Mouse (Mus musculus) intestine, embryonic 16.5 days (tissue): ENCODE data around the gene Crbn. TPM values are rescaled to one million over a fixed set of nuclear protein-coding genes. Genes with fewer than 3 reads are reported as not detected.

Experiments
- ATAC-seq: fragments of 200-750 bp; cut with Nextera tagmentation; 2 replicates; pipeline ENCODE4 v1.8.0; 2017; ENCODE audit warnings: moderate TSS enrichment, moderate library complexity
- H3K27ac ChIP-seq: fragments of 300-500 bp; sonication (generic); 2 replicates; pipeline ENCODE4 v1.5.1; 2014; ENCODE audit warnings: mild to moderate bottlenecking, low read length
- H3K27me3 ChIP-seq: fragments of 300-500 bp; sonication (generic); replicated peaks from 2 replicates; pipeline ENCODE4 v1.6.1; 2014; ENCODE audit warnings: low read length, control low read depth, mixed read lengths; ENCODE audit not compliant: control insufficient read depth, insufficient read depth
- H3K36me3 ChIP-seq: fragments of 300-500 bp; sonication (generic); 2 replicates; pipeline ENCODE4 v1.6.1; 2014; ENCODE audit warnings: low read length, control low read depth; ENCODE audit not compliant: control insufficient read depth, insufficient read depth
- H3K4me1 ChIP-seq: fragments of 300-500 bp; sonication (generic); 2 replicates; pipeline ENCODE4 v1.6.1; 2014; ENCODE audit warnings: low read length, control low read depth, mixed read lengths; ENCODE audit not compliant: control insufficient read depth, insufficient read depth
- H3K4me2 ChIP-seq: fragments of 300-500 bp; sonication (generic); 2 replicates; pipeline ENCODE4 v1.6.1; 2014; ENCODE audit warnings: low read depth, low read length, control low read depth
- H3K4me3 ChIP-seq: fragments of 300-500 bp; sonication (generic); 2 replicates; pipeline ENCODE4 v1.5.1; 2014; ENCODE audit warnings: mild to moderate bottlenecking, low read length
- H3K9ac ChIP-seq: fragments of 300-500 bp; sonication (generic); 2 replicates; pipeline ENCODE4 v1.6.1; 2014; ENCODE audit warnings: low read depth, low read length
- H3K9me3 ChIP-seq: fragments of 300-500 bp; sonication (generic); 2 replicates; pipeline ENCODE4 v1.6.1; 2016; ENCODE audit warnings: low read length, control low read depth; ENCODE audit not compliant: control insufficient read depth
- WGBS: fragments of 180-500 bp; shearing (Covaris S2); extraction: QIAGEN DNeasy Blood & Tissue Kit; methylation state at CpG from one replicate; pipeline ENCODE4 v1.1.7; 2014; 5-methylcytosine and 5-hydroxymethylcytosine counted together
- polyA plus RNA-seq: library from polyadenylated mRNA; unstranded; fragments of >200 nt; fragmentation: Nextera tagmentation; extraction: Ambion mirVana; gene quantifications from 2 replicates; pipeline ENCODE4 v1.2.1, GENCODE M21; 2015

Crbn gene
- 36.2 and 39.7 TPM in 2 replicates for polyA plus RNA-seq

GRCm38 (mm10) chr6:106799333-106800226 lies at the start of gene Crbn:
Gene Crbn, minus strand, starts transcription at chr6:106800077.
- WGBS, result 2% methylated on average over 53 of the region's 57 CpGs
- H3K27ac ChIP-seq, result no peak within 1 kb of the TSS

GRCm38 (mm10) chr6:106840181-106840580 lies 40.3 kb upstream of the Crbn start:
- Histone ChIP-seq H3K9me3 (no peaks in the 10 kb centered on the region), H3K9ac (no peak overlapping the region), H3K4me2 (no peak overlapping the region), H3K27me3 (no peaks in the 10 kb centered on the region), H3K27ac (no peak overlapping the region), H3K4me3 (no peak overlapping the region), H3K36me3 (no peaks in the 10 kb centered on the region), H3K4me1 (no peaks in the 10 kb centered on the region)
- WGBS, result 62% methylated on average over 1 of the region's 1 CpGs
- ATAC-seq, result no peak

More at GRCm38 (mm10) chr6:106799333-106800226, at the start of gene Crbn:
- peak; percentile 98 for ATAC-seq
- peaks cover 4% of the 10 kb centered on the region; the same call in 1 of the 2 replicates for H3K36me3 ChIP-seq
- H3K9me3 ChIP-seq, result no peaks in the 10 kb centered on the region
- no peaks in the 10 kb centered on the region for H3K27me3 ChIP-seq
- H3K4me3 ChIP-seq, result peak within 1 kb of the TSS; percentile 92
- H3K4me1 ChIP-seq, result peaks cover 8% of the 10 kb centered on the region
- peak within 1 kb of the TSS; percentile 82 for H3K4me2 ChIP-seq
- peak within 1 kb of the TSS; percentile 79 for H3K9ac ChIP-seq

GRCm38 (mm10) chr6:106838053-106838452 lies 38.2 kb upstream of the Crbn start:
- Histone ChIP-seq H3K27me3 (no peaks in the 10 kb centered on the region), H3K9me3 (no peaks in the 10 kb centered on the region), H3K4me1 (no peaks in the 10 kb centered on the region), H3K9ac (no peak overlapping the region), H3K36me3 (no peaks in the 10 kb centered on the region), H3K27ac (no peak overlapping the region), H3K4me3 (no peak overlapping the region), H3K4me2 (no peak overlapping the region)
- WGBS, result 80% methylated on average over 3 of the region's 3 CpGs
- no peak for ATAC-seq

DNA sequence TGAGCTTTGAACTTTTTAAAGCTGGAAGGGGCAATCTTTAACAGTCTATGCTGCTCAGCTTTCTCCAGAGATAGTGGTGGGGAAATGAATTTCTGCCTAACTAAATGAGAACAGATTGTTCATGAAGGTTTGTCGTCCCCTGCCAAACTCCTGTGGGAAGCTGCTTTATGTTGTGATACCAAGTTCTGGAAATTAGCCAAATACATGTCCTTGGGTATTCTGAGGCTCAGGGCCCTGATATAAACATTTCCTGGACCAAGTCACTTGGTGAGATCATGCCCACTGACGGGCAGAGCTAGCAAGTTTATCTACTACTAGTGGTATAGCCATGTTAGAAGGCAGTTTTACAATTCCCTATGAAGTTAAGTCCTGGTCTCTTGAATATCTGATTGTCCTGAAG lies 35.4 kb upstream of the Crbn start:
- Histone ChIP-seq H3K4me2 (no peak overlapping the region), H3K9ac (no peak overlapping the region), H3K4me1 (no peaks in the 10 kb centered on the region), H3K27ac (no peak overlapping the region), H3K36me3 (no peaks in the 10 kb centered on the region), H3K4me3 (no peak overlapping the region), H3K27me3 (no peaks in the 10 kb centered on the region), H3K9me3 (no peaks in the 10 kb centered on the region)
- ATAC-seq, result no peak
- WGBS, result 60% methylated on average over 2 of the region's 2 CpGs

- Histone ChIP-seq H3K9me3 (no peaks in the 10 kb centered on the region), H3K4me1 (no peaks in the 10 kb centered on the region), H3K9ac (no peak overlapping the region), H3K27me3 (no peaks in the 10 kb centered on the region), H3K36me3 (no peaks in the 10 kb centered on the region), H3K4me2 (no peak overlapping the region), H3K4me3 (no peak overlapping the region), H3K27ac (no peak overlapping the region)
- no peak for ATAC-seq
- WGBS, result 62% methylated on average over 1 of the region's 1 CpGs
Measured at GRCm38 (mm10) chr6:106822329-106822728, 22.5 kb upstream of the Crbn start.

DNA sequence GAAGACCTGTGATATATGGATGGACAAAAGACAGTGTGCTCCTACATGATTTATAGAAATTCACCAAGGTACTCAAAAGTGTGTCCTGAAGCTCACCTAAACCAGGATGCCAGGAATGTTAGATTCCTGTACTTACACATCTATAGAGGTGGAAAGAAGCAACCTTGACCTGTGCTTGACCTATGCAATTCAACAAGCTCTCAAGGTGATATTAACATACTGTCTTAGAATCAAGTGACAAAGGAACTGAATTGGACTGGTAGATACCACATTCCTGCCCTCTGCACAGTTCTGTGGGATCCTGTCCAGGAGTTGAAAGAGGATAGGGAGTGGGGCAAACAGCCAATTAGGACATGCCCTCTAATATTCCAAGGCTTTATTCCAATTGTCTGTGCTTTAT lies 20.7 kb upstream of the Crbn start:
- Histone ChIP-seq H3K9ac (no peak overlapping the region), H3K27ac (no peak overlapping the region), H3K27me3 (no peaks in the 10 kb centered on the region), H3K4me1 (no peaks in the 10 kb centered on the region), H3K4me2 (no peak overlapping the region), H3K9me3 (no peaks in the 10 kb centered on the region), H3K4me3 (no peak overlapping the region), H3K36me3 (no peaks in the 10 kb centered on the region)
- no peak for ATAC-seq

DNA sequence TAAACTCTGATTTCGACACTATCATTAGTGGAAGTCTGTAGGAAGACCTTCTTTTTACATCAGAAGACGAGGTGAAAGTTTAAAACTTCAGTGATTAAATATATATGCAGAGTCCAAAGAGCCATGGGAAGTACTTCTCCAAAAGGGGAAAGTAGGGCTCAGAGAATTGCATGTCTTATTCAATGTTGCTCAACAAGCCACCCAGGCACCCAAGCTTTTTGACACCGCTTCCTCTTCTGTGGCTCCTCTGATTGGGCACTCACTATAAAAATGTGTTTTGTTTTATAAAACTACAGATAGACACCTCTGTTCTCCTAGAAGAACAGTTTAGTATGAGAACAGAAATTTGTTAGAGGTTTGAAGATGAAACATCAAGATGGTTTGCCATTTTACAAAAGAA lies 20.0 kb upstream of the Crbn start:
- no peak overlapping the region for H3K9ac ChIP-seq
- H3K4me3 ChIP-seq, result no peak overlapping the region
- H3K4me1 ChIP-seq, result no peaks in the 10 kb centered on the region
- ATAC-seq, result no peak
- WGBS, result 76% methylated on average over 3 of the region's 3 CpGs
- H3K36me3 ChIP-seq, result no peaks in the 10 kb centered on the region
- no peak overlapping the region for H3K4me2 ChIP-seq
- H3K9me3 ChIP-seq, result no peaks in the 10 kb centered on the region
- H3K27ac ChIP-seq, result no peak overlapping the region
- H3K27me3 ChIP-seq, result no peaks in the 10 kb centered on the region

DNA sequence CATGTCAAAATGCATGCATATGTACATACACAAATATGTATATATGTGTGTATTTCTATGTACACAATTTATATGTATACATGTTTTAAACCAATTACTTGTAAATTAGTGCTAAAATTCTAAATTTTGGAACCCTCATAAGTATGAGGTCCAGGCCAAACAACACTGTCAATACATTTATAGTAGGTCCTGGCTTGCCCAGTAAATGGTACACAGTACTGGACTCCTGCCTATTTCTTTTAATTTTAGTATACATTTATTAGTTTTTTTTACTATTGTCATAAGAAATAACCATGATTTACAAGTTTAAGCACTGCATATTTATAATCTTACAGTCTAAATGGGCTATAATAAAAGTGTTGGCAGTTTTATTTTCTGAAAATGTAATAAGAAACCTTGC lies 19.4 kb upstream of the Crbn start:
- Histone ChIP-seq H3K4me1 (no peaks in the 10 kb centered on the region), H3K9me3 (no peaks in the 10 kb centered on the region), H3K27me3 (no peaks in the 10 kb centered on the region), H3K4me3 (no peak overlapping the region), H3K27ac (no peak overlapping the region), H3K9ac (no peak overlapping the region), H3K4me2 (no peak overlapping the region), H3K36me3 (no peaks in the 10 kb centered on the region)
- ATAC-seq, result no peak

DNA sequence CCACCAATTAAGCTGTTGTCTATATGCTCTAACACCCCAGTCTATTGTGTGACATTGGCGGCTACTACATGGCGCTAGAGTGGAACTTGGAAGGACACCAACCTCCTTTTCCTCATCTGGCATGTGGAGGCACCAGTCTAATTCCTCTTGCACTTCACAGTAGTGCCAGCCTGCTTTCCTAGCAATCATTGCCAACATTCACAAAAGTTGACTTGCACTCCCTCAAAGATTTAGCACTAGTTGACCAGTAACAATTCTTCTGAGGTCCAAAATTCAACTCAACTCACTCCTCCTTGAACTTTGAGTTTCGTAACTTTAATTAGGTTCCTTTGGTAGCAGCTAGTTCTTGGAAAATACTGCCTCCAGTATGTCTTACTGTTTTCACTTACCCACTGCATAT lies 10.8 kb upstream of the Crbn start:
- Histone ChIP-seq H3K9ac (no peak overlapping the region), H3K4me2 (no peak overlapping the region), H3K27me3 (no peaks in the 10 kb centered on the region), H3K4me1 (no peaks in the 10 kb centered on the region), H3K36me3 (no peaks in the 10 kb centered on the region), H3K27ac (no peak overlapping the region), H3K9me3 (no peaks in the 10 kb centered on the region), H3K4me3 (no peak overlapping the region)
- WGBS, result 88% methylated on average over 3 of the region's 3 CpGs
- no peak for ATAC-seq

DNA sequence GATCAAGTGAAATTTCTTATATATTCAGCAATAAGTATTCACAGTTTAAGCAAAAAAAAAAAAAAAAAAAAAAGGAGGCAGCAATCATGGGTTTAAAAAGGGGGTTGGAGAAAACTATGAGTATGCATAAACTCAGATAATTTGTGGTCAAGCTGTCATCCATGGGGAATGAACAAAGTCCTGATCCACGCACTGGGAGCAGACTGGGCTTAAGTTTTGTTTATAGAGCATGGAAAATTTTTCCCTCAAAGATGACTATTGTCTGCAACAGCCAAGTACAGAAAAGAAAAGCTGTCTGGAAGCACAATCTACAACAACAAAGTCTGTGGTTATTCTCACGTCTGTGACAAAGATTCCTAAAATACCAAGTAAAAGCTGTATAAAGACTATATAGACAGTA lies 9.3 kb upstream of the Crbn start:
- Histone ChIP-seq H3K4me2 (no peak overlapping the region), H3K27ac (no peak overlapping the region), H3K4me1 (no peaks in the 10 kb centered on the region), H3K27me3 (no peaks in the 10 kb centered on the region), H3K9me3 (no peaks in the 10 kb centered on the region), H3K4me3 (no peak overlapping the region), H3K36me3 (no peaks in the 10 kb centered on the region), H3K9ac (no peak overlapping the region)
- no peak for ATAC-seq
- WGBS, result 62% methylated on average over 2 of the region's 2 CpGs
